Mouse (Mus musculus): ENCODE measurements around the gene Rack1. TPM values are rescaled to one million over a fixed set of nuclear protein-coding genes. Genes with fewer than 3 reads are reported as not detected.
"Not testable (repeated sequence)": the region's sequence is repeated elsewhere in the genome, so short reads cannot be mapped to it uniquely, and the experiment has no call there.

Rack1 gene
- polyA plus RNA-seq, 1 experiment from 2014 or later, result 400 TPM

- no peaks in the 10 kb centered on the region for H3K36me3 ChIP-seq (ENCODE audit: control insufficient read depth, insufficient read depth, low read length)
- no peaks in the 10 kb centered on the region for H3K27me3 ChIP-seq (ENCODE audit: control insufficient read depth, insufficient read depth, low read length)
- peak overlapping the region; percentile 72 for H3K4me2 ChIP-seq (ENCODE audit: low read depth, low read length)
- no peak overlapping the region for H3K9ac ChIP-seq (replicated peaks; ENCODE audit: low read depth, low read length)
- H3K4me3 ChIP-seq (ENCODE audit: low read depth, low read length), result peak overlapping the region; percentile 52
- H3K9me3 ChIP-seq (ENCODE audit: control insufficient read depth, low read length), result no peaks in the 10 kb centered on the region
- 0 out of 2 replicates have a peak, but pooled peaks have one; percentile 2 for ATAC-seq (ENCODE audit: low read depth)
- under 1% methylated on average over 16 of the region's 16 CpGs for WGBS
- no peak overlapping the region for H3K27ac ChIP-seq (ENCODE audit: low read depth, low read length)
- H3K4me1 ChIP-seq (ENCODE audit: control insufficient read depth, insufficient read depth, low read length), result peaks cover 20% of the 10 kb centered on the region
Observed at GRCm38 (mm10) chr11:48818346-48818745, 18.2 kb downstream of the Rack1 start.

GRCm38 (mm10) chr11:48819614-48820307 is 19.6 kb downstream of the Rack1 start:
- Histone ChIP-seq H3K9me3 (ENCODE audit: control insufficient read depth, low read length) (no peaks in the 10 kb centered on the region), H3K4me3 (ENCODE audit: low read depth, low read length) (no peak overlapping the region), H3K27me3 (ENCODE audit: control insufficient read depth, insufficient read depth, low read length) (no peaks in the 10 kb centered on the region), H3K27ac (ENCODE audit: low read depth, low read length) (no peak overlapping the region), H3K36me3 (ENCODE audit: control insufficient read depth, insufficient read depth, low read length) (no peaks in the 10 kb centered on the region), H3K9ac (replicated peaks; ENCODE audit: low read depth, low read length) (no peak overlapping the region), H3K4me2 (ENCODE audit: low read depth, low read length) (no peak overlapping the region), H3K4me1 (ENCODE audit: control insufficient read depth, insufficient read depth, low read length) (peaks cover 16% of the 10 kb centered on the region)
- no peak for ATAC-seq (ENCODE audit: low read depth)
- WGBS, result 81% methylated on average over 7 of the region's 7 CpGs

GRCm38 (mm10) chr11:48820308-48820674 is 20.2 kb downstream of the Rack1 start:
- Histone ChIP-seq H3K4me2 (ENCODE audit: low read depth, low read length) (no peak overlapping the region), H3K4me3 (ENCODE audit: low read depth, low read length) (no peak overlapping the region), H3K4me1 (ENCODE audit: control insufficient read depth, insufficient read depth, low read length) (peaks cover 10% of the 10 kb centered on the region), H3K36me3 (ENCODE audit: control insufficient read depth, insufficient read depth, low read length) (no peaks in the 10 kb centered on the region), H3K9me3 (ENCODE audit: control insufficient read depth, low read length) (no peaks in the 10 kb centered on the region), H3K27ac (ENCODE audit: low read depth, low read length) (no peak overlapping the region), H3K27me3 (ENCODE audit: control insufficient read depth, insufficient read depth, low read length) (no peaks in the 10 kb centered on the region), H3K9ac (replicated peaks; ENCODE audit: low read depth, low read length) (no peak overlapping the region)
- no peak for ATAC-seq (ENCODE audit: low read depth)

- WGBS, result 86% methylated on average over 14 of the region's 14 CpGs
- H3K27me3 ChIP-seq (ENCODE audit: control insufficient read depth, insufficient read depth, low read length), result not testable (repeated sequence)
Observed at GRCm38 (mm10) chr11:48821299-48821698, 21.2 kb downstream of the Rack1 start.

GRCm38 (mm10) chr11:48822768-48823512 is 22.8 kb downstream of the Rack1 start:
- H3K4me2 ChIP-seq (ENCODE audit: low read depth, low read length), result peak overlapping the region; percentile 39; the same call in 1 of the 2 replicates
- no peaks in the 10 kb centered on the region for H3K27me3 ChIP-seq (ENCODE audit: control insufficient read depth, insufficient read depth, low read length)
- no peak for ATAC-seq (ENCODE audit: low read depth)
- H3K4me1 ChIP-seq (ENCODE audit: control insufficient read depth, insufficient read depth, low read length), result peaks cover 3% of the 10 kb centered on the region; the same call in 1 of the 2 replicates
- WGBS, result 40% methylated on average over 14 of the region's 14 CpGs
- no peak overlapping the region for H3K9ac ChIP-seq (replicated peaks; ENCODE audit: low read depth, low read length)
- H3K4me3 ChIP-seq (ENCODE audit: low read depth, low read length), result peak overlapping the region; percentile 20; the same call in 1 of the 2 replicates
- H3K9me3 ChIP-seq (ENCODE audit: control insufficient read depth, low read length), result no peaks in the 10 kb centered on the region
- H3K27ac ChIP-seq (ENCODE audit: low read depth, low read length), result no peak overlapping the region
- H3K36me3 ChIP-seq (ENCODE audit: control insufficient read depth, insufficient read depth, low read length), result no peaks in the 10 kb centered on the region

More at GRCm38 (mm10) chr11:48821299-48821698, 21.2 kb downstream of the Rack1 start:
- not testable (repeated sequence) for H3K9me3 ChIP-seq (ENCODE audit: control insufficient read depth, low read length); H3K36me3 ChIP-seq (ENCODE audit: control insufficient read depth, insufficient read depth, low read length); H3K4me3 ChIP-seq (ENCODE audit: low read depth, low read length); ATAC-seq (ENCODE audit: low read depth); H3K4me2 ChIP-seq (ENCODE audit: low read depth, low read length); H3K4me1 ChIP-seq (ENCODE audit: control insufficient read depth, insufficient read depth, low read length); H3K27ac ChIP-seq (ENCODE audit: low read depth, low read length); H3K9ac ChIP-seq (replicated peaks; ENCODE audit: low read depth, low read length)

- Histone ChIP-seq H3K4me2 (ENCODE audit: low read depth, low read length) (peak overlapping the region; percentile 39), H3K27ac (ENCODE audit: low read depth, low read length) (no peak overlapping the region), H3K4me1 (ENCODE audit: control insufficient read depth, insufficient read depth, low read length) (peaks cover 3% of the 10 kb centered on the region; the same call in 1 of the 2 replicates), H3K9ac (replicated peaks; ENCODE audit: low read depth, low read length) (no peak overlapping the region), H3K36me3 (ENCODE audit: control insufficient read depth, insufficient read depth, low read length) (no peaks in the 10 kb centered on the region), H3K4me3 (ENCODE audit: low read depth, low read length) (peak overlapping the region; percentile 20; the same call in 1 of the 2 replicates), H3K9me3 (ENCODE audit: control insufficient read depth, low read length) (no peaks in the 10 kb centered on the region), H3K27me3 (ENCODE audit: control insufficient read depth, insufficient read depth, low read length) (no peaks in the 10 kb centered on the region)
- WGBS, result under 1% methylated on average over 15 of the region's 15 CpGs
- peak; percentile 25; the same call in 1 of the 2 replicates for ATAC-seq (ENCODE audit: low read depth)
Observed at GRCm38 (mm10) chr11:48823536-48823972, 23.4 kb downstream of the Rack1 start.

- H3K9ac ChIP-seq (replicated peaks; ENCODE audit: low read depth, low read length), result no peak overlapping the region
- no peaks in the 10 kb centered on the region for H3K27me3 ChIP-seq (ENCODE audit: control insufficient read depth, insufficient read depth, low read length)
- peaks cover 3% of the 10 kb centered on the region; the same call in 1 of the 2 replicates for H3K4me1 ChIP-seq (ENCODE audit: control insufficient read depth, insufficient read depth, low read length)
- no peak for ATAC-seq (ENCODE audit: low read depth)
- H3K36me3 ChIP-seq (ENCODE audit: control insufficient read depth, insufficient read depth, low read length), result no peaks in the 10 kb centered on the region
- H3K9me3 ChIP-seq (ENCODE audit: control insufficient read depth, low read length), result no peaks in the 10 kb centered on the region
- no peak overlapping the region for H3K27ac ChIP-seq (ENCODE audit: low read depth, low read length)
- WGBS, result 5% methylated on average over 22 of the region's 22 CpGs
- peak overlapping the region; percentile 39 for H3K4me2 ChIP-seq (ENCODE audit: low read depth, low read length)
- H3K4me3 ChIP-seq (ENCODE audit: low read depth, low read length), result peak overlapping the region; percentile 20
Observed at GRCm38 (mm10) chr11:48824311-48824830, 24.2 kb downstream of the Rack1 start.

- H3K4me3 ChIP-seq (ENCODE audit: low read depth, low read length), result peak within 1 kb of the TSS; percentile 37
- H3K27me3 ChIP-seq (ENCODE audit: control insufficient read depth, insufficient read depth, low read length); H3K9me3 ChIP-seq (ENCODE audit: control insufficient read depth, low read length); H3K4me1 ChIP-seq (ENCODE audit: control insufficient read depth, insufficient read depth, low read length); H3K27ac ChIP-seq (ENCODE audit: low read depth, low read length); H3K36me3 ChIP-seq (ENCODE audit: control insufficient read depth, insufficient read depth, low read length): not testable (repeated sequence)
- WGBS, result under 1% methylated on average over 47 of the region's 92 CpGs
- peak; percentile 80 for ATAC-seq (ENCODE audit: low read depth)
- peak within 1 kb of the TSS; percentile 48 for H3K4me2 ChIP-seq (ENCODE audit: low read depth, low read length)
- H3K9ac ChIP-seq (replicated peaks; ENCODE audit: low read depth, low read length), result 0 out of 2 replicates have a peak within 1 kb of the TSS, but pooled peaks have one; percentile 25
Observed at GRCm38 (mm10) chr11:48825979-48826751, 26.0 kb downstream of the Rack1 start, which contains the start of the genes Trim7 and Gm12184. TSS of gene Trim7 (plus strand) at chr11:48826140. TSS of gene Gm12184 (minus strand) at chr11:48826655.
